Mouse (Mus musculus): ENCODE measurements at regions not wholly inside any gene's neighbourhood (a gene's known extent, or its start where the extent isn't known, plus 50 kb on each side); places are given as distances from the start of the nearest gene placed in this dataset.

DNA sequence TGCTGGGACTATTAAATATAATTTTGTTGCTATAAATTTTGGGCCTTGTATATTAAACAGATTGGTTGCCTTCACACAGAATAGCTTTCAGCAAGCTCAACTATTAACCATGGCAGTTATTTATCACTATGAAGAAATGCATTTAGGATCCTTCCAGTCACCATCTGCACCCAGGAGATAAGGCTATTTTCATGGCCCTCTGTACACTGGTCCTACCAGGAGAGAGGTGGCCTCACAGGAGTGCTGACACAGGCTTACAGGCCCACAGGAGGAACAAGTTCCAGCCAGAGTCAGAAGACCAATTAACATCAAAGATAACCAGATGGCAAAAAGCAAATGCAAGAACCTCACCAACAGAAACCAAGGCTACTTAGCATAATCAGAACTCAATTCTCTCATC is 731.3 kb downstream of the Ryr2 start:
- H3K27ac ChIP-seq (ENCODE audit: low read length), result no peak overlapping the region
- no peak for ATAC-seq (ENCODE audit: insufficient number of reproducible peaks, insufficient read depth, low FRiP score, low read depth)
- H3K27me3 ChIP-seq (ENCODE audit: control insufficient read depth, insufficient read depth, low read length), result no peaks in the 10 kb centered on the region

DNA sequence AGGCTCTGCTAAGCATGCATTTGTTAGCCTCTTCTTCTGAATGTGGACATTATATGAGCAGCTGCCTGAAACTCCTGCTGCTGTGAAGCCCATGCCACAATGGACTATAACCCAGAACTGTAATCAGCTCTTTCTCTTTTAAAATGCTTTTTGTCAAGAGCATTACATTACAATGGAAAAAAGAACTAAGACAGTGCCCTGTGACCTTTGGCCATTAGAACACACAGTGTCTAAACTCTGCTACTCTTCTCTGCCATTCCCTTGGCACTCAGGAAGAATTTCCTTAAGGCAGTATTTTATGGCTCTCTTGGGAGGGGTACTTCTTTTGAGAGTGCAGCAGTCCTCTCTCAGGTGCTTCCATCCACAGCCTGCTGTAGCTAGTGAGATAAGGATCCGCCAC is 737.3 kb downstream of the Ryr2 start:
- Histone ChIP-seq H3K4me2 (replicated peaks; ENCODE audit: low read depth, low read length) (no peak overlapping the region), H3K9ac (replicated peaks; ENCODE audit: low read depth, low read length) (no peak overlapping the region), H3K27me3 (ENCODE audit: control insufficient read depth, insufficient read depth, low read length) (no peaks in the 10 kb centered on the region), H3K4me1 (ENCODE audit: control insufficient read depth, insufficient read depth, low read length) (no peaks in the 10 kb centered on the region), H3K4me3 (ENCODE audit: low read depth, low read length) (no peak overlapping the region), H3K36me3 (ENCODE audit: control insufficient read depth, insufficient read depth, low read length) (no peaks in the 10 kb centered on the region), H3K27ac (ENCODE audit: low read length) (no peak overlapping the region), H3K9me3 (ENCODE audit: control insufficient read depth, low read depth, low read length) (no peaks in the 10 kb centered on the region)
- no peak for ATAC-seq (ENCODE audit: insufficient number of reproducible peaks, insufficient read depth, low FRiP score, low read depth)
- WGBS, result 64% methylated on average over 1 of the region's 1 CpGs

More for the DNA sequence above, 731.3 kb downstream of the Ryr2 start:
- Histone ChIP-seq H3K9ac (replicated peaks; ENCODE audit: low read depth, low read length) (no peak overlapping the region), H3K4me2 (replicated peaks; ENCODE audit: low read depth, low read length) (no peak overlapping the region), H3K4me3 (ENCODE audit: low read depth, low read length) (no peak overlapping the region), H3K9me3 (ENCODE audit: control insufficient read depth, low read depth, low read length) (peaks cover 5% of the 10 kb centered on the region; the same call in 1 of the 2 replicates), H3K4me1 (ENCODE audit: control insufficient read depth, insufficient read depth, low read length) (no peaks in the 10 kb centered on the region), H3K36me3 (ENCODE audit: control insufficient read depth, insufficient read depth, low read length) (no peaks in the 10 kb centered on the region)

DNA sequence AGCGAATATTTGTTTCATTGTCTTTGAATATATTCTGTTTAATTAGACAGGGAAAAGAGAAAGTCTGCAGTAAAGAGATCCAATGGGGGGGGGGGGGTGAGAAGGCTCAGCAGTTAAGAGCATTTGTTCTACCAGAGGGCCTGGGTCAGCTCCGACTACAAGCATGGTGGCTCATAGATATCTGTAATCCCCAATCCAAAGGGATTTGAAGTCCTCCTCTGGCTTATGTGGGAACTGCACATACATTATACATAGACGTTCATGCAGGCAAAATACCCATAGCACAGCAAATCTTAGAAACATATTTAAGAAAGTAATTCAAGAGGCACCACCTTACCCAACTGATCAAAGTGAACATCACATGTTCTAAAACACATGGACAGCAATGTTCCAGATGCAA is 743.9 kb downstream of the Ryr2 start:
- no peaks in the 10 kb centered on the region for H3K27me3 ChIP-seq (ENCODE audit: control insufficient read depth, insufficient read depth, low read length)
- no peak for ATAC-seq (ENCODE audit: insufficient number of reproducible peaks, insufficient read depth, low FRiP score, low read depth)
- no peak overlapping the region for H3K4me3 ChIP-seq (ENCODE audit: low read depth, low read length)
- no peak overlapping the region for H3K9ac ChIP-seq (replicated peaks; ENCODE audit: low read depth, low read length)
- no peak overlapping the region for H3K4me2 ChIP-seq (replicated peaks; ENCODE audit: low read depth, low read length)
- H3K36me3 ChIP-seq (ENCODE audit: control insufficient read depth, insufficient read depth, low read length), result no peaks in the 10 kb centered on the region
- WGBS, result 84% methylated on average over 3 of the region's 3 CpGs
- no peaks in the 10 kb centered on the region for H3K4me1 ChIP-seq (ENCODE audit: control insufficient read depth, insufficient read depth, low read length)
- H3K9me3 ChIP-seq (ENCODE audit: control insufficient read depth, low read depth, low read length), result no peaks in the 10 kb centered on the region
- H3K27ac ChIP-seq (ENCODE audit: low read length), result no peak overlapping the region

DNA sequence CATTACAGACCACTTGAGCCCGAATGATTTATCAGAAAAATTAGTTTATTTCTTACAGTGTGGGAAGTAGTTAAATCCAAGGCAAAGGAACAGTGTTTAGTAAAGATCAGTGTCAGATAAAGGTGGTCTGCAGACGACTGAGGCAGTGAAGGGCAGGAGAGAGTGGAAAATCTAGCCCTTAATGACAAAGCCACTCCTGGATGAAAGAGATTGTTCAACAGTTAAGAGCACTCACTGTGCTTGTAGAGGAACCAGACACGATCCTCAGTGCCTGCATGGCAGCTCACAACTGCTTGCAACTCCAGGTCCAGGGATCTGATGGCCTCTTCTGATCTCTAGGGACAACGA is 758.3 kb downstream of the Ryr2 start:
- Histone ChIP-seq H3K4me2 (replicated peaks; ENCODE audit: low read depth, low read length) (no peak overlapping the region), H3K4me3 (ENCODE audit: low read depth, low read length) (no peak overlapping the region), H3K27ac (ENCODE audit: low read length) (no peak overlapping the region), H3K9ac (replicated peaks; ENCODE audit: low read depth, low read length) (no peak overlapping the region), H3K36me3 (ENCODE audit: control insufficient read depth, insufficient read depth, low read length) (no peaks in the 10 kb centered on the region), H3K27me3 (ENCODE audit: control insufficient read depth, insufficient read depth, low read length) (no peaks in the 10 kb centered on the region), H3K4me1 (ENCODE audit: control insufficient read depth, insufficient read depth, low read length) (no peaks in the 10 kb centered on the region), H3K9me3 (ENCODE audit: control insufficient read depth, low read depth, low read length) (no peaks in the 10 kb centered on the region)
- peak; percentile 28; the same call in 1 of the 2 replicates for ATAC-seq (ENCODE audit: insufficient number of reproducible peaks, insufficient read depth, low FRiP score, low read depth)
- 38% methylated on average over 4 of the region's 4 CpGs for WGBS

DNA sequence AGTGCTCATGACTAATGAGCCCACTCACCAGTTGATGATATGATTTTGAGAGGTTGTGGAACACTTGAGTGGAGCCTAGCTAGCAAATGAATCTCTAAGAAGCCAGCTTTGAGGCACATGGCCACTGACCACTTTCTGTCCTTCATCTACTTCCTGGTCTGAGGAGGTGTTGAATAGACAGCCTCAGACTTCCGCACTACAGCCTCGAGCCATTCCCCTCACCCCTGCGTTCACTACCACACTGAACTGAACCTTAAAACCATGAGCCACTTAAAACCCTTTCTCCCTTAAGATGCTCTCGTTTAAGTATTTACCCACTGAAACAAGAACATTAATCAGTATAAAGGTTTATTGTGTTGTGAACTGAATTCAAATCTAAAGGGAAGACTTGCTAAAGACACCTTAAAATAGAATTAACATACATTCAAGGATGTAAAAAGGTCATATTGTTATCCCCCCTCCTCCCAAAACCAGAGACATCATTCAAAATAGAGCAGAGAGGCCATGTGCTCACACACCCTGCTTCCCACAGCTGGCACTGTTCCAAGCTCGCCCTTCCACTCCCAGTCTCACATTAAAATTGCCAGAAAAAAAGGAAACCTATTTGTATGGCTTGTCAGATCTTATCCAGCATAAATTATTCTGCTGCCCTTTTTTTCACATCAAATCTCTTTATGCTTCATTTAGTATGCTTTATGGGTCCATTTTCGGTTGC is 758.8 kb downstream of the Ryr2 start:
- no peak overlapping the region for H3K27ac ChIP-seq (ENCODE audit: low read length)
- no peak overlapping the region for H3K4me3 ChIP-seq (ENCODE audit: low read depth, low read length)
- no peaks in the 10 kb centered on the region for H3K4me1 ChIP-seq (ENCODE audit: control insufficient read depth, insufficient read depth, low read length)
- WGBS, result 46% methylated on average over 6 of the region's 6 CpGs
- H3K36me3 ChIP-seq (ENCODE audit: control insufficient read depth, insufficient read depth, low read length), result no peaks in the 10 kb centered on the region
- no peaks in the 10 kb centered on the region for H3K9me3 ChIP-seq (ENCODE audit: control insufficient read depth, low read depth, low read length)
- H3K4me2 ChIP-seq (replicated peaks; ENCODE audit: low read depth, low read length), result no peak overlapping the region
- H3K27me3 ChIP-seq (ENCODE audit: control insufficient read depth, insufficient read depth, low read length), result no peaks in the 10 kb centered on the region
- no peak overlapping the region for H3K9ac ChIP-seq (replicated peaks; ENCODE audit: low read depth, low read length)
- 0 out of 2 replicates have a peak, but pooled peaks have one; percentile 28 for ATAC-seq (ENCODE audit: insufficient number of reproducible peaks, insufficient read depth, low FRiP score, low read depth)

DNA sequence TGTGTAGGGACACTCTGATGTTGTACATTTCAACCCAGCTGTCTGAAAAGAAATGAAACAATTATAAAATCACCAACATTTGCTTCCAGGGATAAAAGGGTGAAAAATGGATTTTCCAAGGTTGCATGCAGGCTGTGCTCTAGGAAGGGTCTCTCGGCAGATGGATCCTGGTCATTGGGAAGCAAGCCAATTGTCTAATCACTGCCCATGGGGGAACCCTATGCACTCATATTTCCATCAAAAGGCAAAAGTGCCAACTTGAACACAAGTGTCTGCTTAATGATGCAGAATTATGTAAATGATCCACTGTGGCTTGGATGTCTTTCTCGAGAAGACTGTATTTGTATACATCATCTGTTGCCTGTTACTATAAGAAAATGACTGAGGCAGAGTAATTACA is 762.2 kb downstream of the Ryr2 start:
- H3K36me3 ChIP-seq (ENCODE audit: control insufficient read depth, insufficient read depth, low read length), result no peaks in the 10 kb centered on the region
- H3K4me3 ChIP-seq (ENCODE audit: low read depth, low read length), result no peak overlapping the region
- H3K4me1 ChIP-seq (ENCODE audit: control insufficient read depth, insufficient read depth, low read length), result no peaks in the 10 kb centered on the region
- no peaks in the 10 kb centered on the region for H3K27me3 ChIP-seq (ENCODE audit: control insufficient read depth, insufficient read depth, low read length)
- no peak overlapping the region for H3K9ac ChIP-seq (replicated peaks; ENCODE audit: low read depth, low read length)
- H3K27ac ChIP-seq (ENCODE audit: low read length), result no peak overlapping the region
- H3K4me2 ChIP-seq (replicated peaks; ENCODE audit: low read depth, low read length), result no peak overlapping the region
- WGBS, result 80% methylated on average over 2 of the region's 2 CpGs
- no peak for ATAC-seq (ENCODE audit: insufficient number of reproducible peaks, insufficient read depth, low FRiP score, low read depth)
- no peaks in the 10 kb centered on the region for H3K9me3 ChIP-seq (ENCODE audit: control insufficient read depth, low read depth, low read length)

DNA sequence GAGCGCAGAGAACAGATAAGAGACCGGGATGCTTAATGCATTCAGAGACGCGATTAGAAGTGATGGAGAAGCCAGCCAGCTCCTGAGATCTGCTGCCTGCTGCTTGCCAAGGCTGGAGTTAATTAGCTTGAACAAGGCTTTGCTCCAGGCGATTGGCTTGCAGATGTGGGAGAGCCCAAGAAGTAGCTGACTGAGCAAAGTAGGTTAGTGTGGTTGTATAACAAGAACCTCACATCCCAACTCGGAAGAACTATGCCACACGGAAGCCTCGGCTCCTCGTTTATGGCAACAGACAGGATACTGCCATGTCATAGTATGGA is 768.5 kb downstream of the Ryr2 start:
- 73% methylated on average over 9 of the region's 9 CpGs for WGBS
- H3K4me1 ChIP-seq (ENCODE audit: control insufficient read depth, insufficient read depth, low read length), result no peaks in the 10 kb centered on the region
- H3K4me2 ChIP-seq (replicated peaks; ENCODE audit: low read depth, low read length), result no peak overlapping the region
- no peaks in the 10 kb centered on the region for H3K27me3 ChIP-seq (ENCODE audit: control insufficient read depth, insufficient read depth, low read length)
- no peak overlapping the region for H3K27ac ChIP-seq (ENCODE audit: low read length)
- H3K4me3 ChIP-seq (ENCODE audit: low read depth, low read length), result no peak overlapping the region
- no peaks in the 10 kb centered on the region for H3K9me3 ChIP-seq (ENCODE audit: control insufficient read depth, low read depth, low read length)
- H3K9ac ChIP-seq (replicated peaks; ENCODE audit: low read depth, low read length), result no peak overlapping the region
- ATAC-seq (ENCODE audit: insufficient number of reproducible peaks, insufficient read depth, low FRiP score, low read depth), result no peak
- H3K36me3 ChIP-seq (ENCODE audit: control insufficient read depth, insufficient read depth, low read length), result no peaks in the 10 kb centered on the region

DNA sequence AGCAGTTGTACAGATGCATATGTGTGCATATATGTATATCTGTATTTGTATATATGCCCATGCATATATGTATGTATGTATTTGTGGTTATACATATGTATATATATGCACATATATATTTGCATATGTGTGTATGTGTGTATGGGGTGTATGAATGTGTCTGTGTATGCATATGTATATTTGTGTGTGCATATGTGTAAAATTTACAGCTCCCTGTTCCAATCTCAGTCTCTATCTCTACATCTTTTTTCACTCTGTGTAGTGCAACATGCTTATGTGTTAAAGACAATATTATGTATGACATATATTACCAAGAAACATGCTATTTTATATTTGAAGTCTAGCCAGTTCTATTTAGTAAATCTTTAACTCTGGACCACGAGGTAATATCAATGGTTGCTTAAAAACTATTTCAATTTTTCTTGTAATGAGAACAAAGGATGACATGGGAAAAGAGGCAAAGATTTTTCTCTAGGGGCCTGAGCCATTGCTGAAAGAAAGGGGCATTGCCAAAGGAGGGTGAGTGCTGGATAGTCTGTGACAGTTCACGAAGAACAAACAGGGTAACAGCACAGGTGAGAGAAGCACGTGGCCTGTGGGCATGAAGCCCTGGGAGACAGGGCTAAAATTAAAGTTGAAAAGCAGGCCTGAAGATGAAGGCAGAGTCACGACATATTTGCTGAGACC is 769.0 kb downstream of the Ryr2 start:
- Histone ChIP-seq H3K9me3 (ENCODE audit: control insufficient read depth, low read depth, low read length) (no peaks in the 10 kb centered on the region), H3K27ac (ENCODE audit: low read length) (no peak overlapping the region), H3K4me2 (replicated peaks; ENCODE audit: low read depth, low read length) (no peak overlapping the region), H3K4me3 (ENCODE audit: low read depth, low read length) (no peak overlapping the region), H3K9ac (replicated peaks; ENCODE audit: low read depth, low read length) (no peak overlapping the region), H3K4me1 (ENCODE audit: control insufficient read depth, insufficient read depth, low read length) (no peaks in the 10 kb centered on the region), H3K27me3 (ENCODE audit: control insufficient read depth, insufficient read depth, low read length) (no peaks in the 10 kb centered on the region), H3K36me3 (ENCODE audit: control insufficient read depth, insufficient read depth, low read length) (no peaks in the 10 kb centered on the region)
- WGBS, result 52% methylated on average over 4 of the region's 4 CpGs
- ATAC-seq (ENCODE audit: insufficient number of reproducible peaks, insufficient read depth, low FRiP score, low read depth), result no peak

DNA sequence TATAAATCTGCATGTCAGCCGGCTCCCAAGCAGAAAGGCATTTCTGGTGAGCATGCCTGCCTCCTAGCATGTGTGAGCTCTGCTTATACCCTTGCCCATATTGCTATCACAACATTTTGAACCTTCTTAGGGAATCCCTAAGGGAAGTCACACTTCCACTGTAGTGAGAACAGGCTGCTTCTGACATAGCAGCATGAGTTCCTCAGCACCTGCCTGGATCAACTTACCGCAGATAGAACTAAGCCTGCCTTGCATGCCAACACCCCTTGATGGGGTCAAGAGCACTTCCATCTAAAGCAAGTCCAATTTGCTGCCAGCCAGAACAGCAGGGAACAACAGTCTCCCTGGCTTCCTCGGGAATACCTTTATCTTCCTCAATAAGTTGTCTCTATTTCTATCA is 769.8 kb downstream of the Ryr2 start:
- Histone ChIP-seq H3K9me3 (ENCODE audit: control insufficient read depth, low read depth, low read length) (no peaks in the 10 kb centered on the region), H3K27ac (ENCODE audit: low read length) (no peak overlapping the region), H3K27me3 (ENCODE audit: control insufficient read depth, insufficient read depth, low read length) (no peaks in the 10 kb centered on the region), H3K36me3 (ENCODE audit: control insufficient read depth, insufficient read depth, low read length) (no peaks in the 10 kb centered on the region), H3K4me2 (replicated peaks; ENCODE audit: low read depth, low read length) (no peak overlapping the region), H3K4me3 (ENCODE audit: low read depth, low read length) (no peak overlapping the region), H3K9ac (replicated peaks; ENCODE audit: low read depth, low read length) (no peak overlapping the region), H3K4me1 (ENCODE audit: control insufficient read depth, insufficient read depth, low read length) (no peaks in the 10 kb centered on the region)
- ATAC-seq (ENCODE audit: insufficient number of reproducible peaks, insufficient read depth, low FRiP score, low read depth), result no peak
- 76% methylated on average over 3 of the region's 3 CpGs for WGBS

All from stomach, embryonic 14.5 days (tissue).